Mouse (Mus musculus) erythroblast, embryonic 14.5 days (primary cell): ENCODE measurements at regions not wholly inside any gene's neighbourhood (a gene's known extent, or its start where the extent isn't known, plus 50 kb on each side); places are given as distances from the start of the nearest gene placed in this dataset.

ENCODE experiments used
- H3K27me3 ChIP-seq: 2 replicates; pipeline ENCODE4 v1.6.1; 2012; ENCODE audit warnings: inconsistent platforms; ENCODE audit not compliant: control insufficient read depth
- H3K36me3 ChIP-seq: 2 replicates; pipeline ENCODE4 v1.6.1; 2012; ENCODE audit warnings: mild to moderate bottlenecking, inconsistent platforms; ENCODE audit not compliant: control insufficient read depth
- H3K4me1 ChIP-seq: 2 replicates; pipeline ENCODE4 v1.6.1; 2012; ENCODE audit warnings: inconsistent platforms; ENCODE audit not compliant: control insufficient read depth
- H3K4me3 ChIP-seq: replicated peaks from 2 replicates; pipeline ENCODE3; 2012; ENCODE audit warnings: moderate library complexity, mild to moderate bottlenecking, inconsistent platforms
- H3K9me3 ChIP-seq: 2 replicates; pipeline ENCODE4 v1.6.1; 2012; ENCODE audit warnings: low read length, inconsistent platforms, mixed read lengths; ENCODE audit not compliant: control insufficient read depth
- GATA1 ChIP-seq: IDR thresholded peaks from 2 replicates; pipeline ENCODE4 v1.6.1; 2012; ENCODE audit warnings: low read length, inconsistent platforms, mixed read lengths
- TAL1 ChIP-seq: IDR thresholded peaks from 3 replicates; pipeline ENCODE4 v1.6.1; 2012; ENCODE audit warnings: low read length, inconsistent platforms, mixed read lengths

GRCm38 (mm10) chr2:178989291-178989690, 452.9 kb upstream of the Cdh4 start:
- H3K4me3 ChIP-seq, result no peak overlapping the region
- H3K4me1 ChIP-seq, result no peaks in the 10 kb centered on the region

GRCm38 (mm10) chr2:178989784-178990183, 452.4 kb upstream of the Cdh4 start:
- TF ChIP-seq TAL1, result no peak
- TF ChIP-seq GATA1, result no peak
- Histone ChIP-seq H3K4me3 (no peak overlapping the region), H3K4me1 (no peaks in the 10 kb centered on the region), H3K36me3 (no peaks in the 10 kb centered on the region), H3K9me3 (0 out of 2 replicates have a peak, but pooled peaks cover 3% of the 10 kb centered on the region), H3K27me3 (no peaks in the 10 kb centered on the region)

More at GRCm38 (mm10) chr2:178989291-178989690, 452.9 kb upstream of the Cdh4 start:
- H3K9me3 ChIP-seq, result 0 out of 2 replicates have a peak, but pooled peaks cover 3% of the 10 kb centered on the region
- no peak for TF ChIP-seq TAL1
- no peak for TF ChIP-seq GATA1
- H3K27me3 ChIP-seq, result no peaks in the 10 kb centered on the region
- H3K36me3 ChIP-seq, result no peaks in the 10 kb centered on the region

- TF ChIP-seq TAL1 (no peak), GATA1 (no peak)
- 0 out of 2 replicates have a peak, but pooled peaks cover 3% of the 10 kb centered on the region for H3K9me3 ChIP-seq
- H3K36me3 ChIP-seq, result no peaks in the 10 kb centered on the region
These were observed 451.3 kb upstream of the Cdh4 start for GRCm38 (mm10) chr2:178990959-178991358.

GRCm38 (mm10) chr2:178992334-178993116, 449.7 kb upstream of the Cdh4 start:
- H3K4me3 ChIP-seq, result no peak overlapping the region
- no peaks in the 10 kb centered on the region for H3K4me1 ChIP-seq
- TF ChIP-seq TAL1 (no peak), GATA1 (no peak)
- no peaks in the 10 kb centered on the region for H3K27me3 ChIP-seq
- H3K36me3 ChIP-seq, result no peaks in the 10 kb centered on the region
- H3K9me3 ChIP-seq, result 0 out of 2 replicates have a peak, but pooled peaks cover 3% of the 10 kb centered on the region

More at GRCm38 (mm10) chr2:178990959-178991358, 451.3 kb upstream of the Cdh4 start:
- Histone ChIP-seq H3K27me3 (no peaks in the 10 kb centered on the region), H3K4me1 (no peaks in the 10 kb centered on the region), H3K4me3 (no peak overlapping the region)

GRCm38 (mm10) chr2:178997921-178998320, 444.3 kb upstream of the Cdh4 start:
- Histone ChIP-seq H3K36me3 (no peaks in the 10 kb centered on the region), H3K9me3 (peaks cover 31% of the 10 kb centered on the region), H3K4me3 (no peak overlapping the region), H3K27me3 (no peaks in the 10 kb centered on the region), H3K4me1 (no peaks in the 10 kb centered on the region)
- TF ChIP-seq GATA1 (no peak), TAL1 (no peak)

GRCm38 (mm10) chr2:179000448-179001081, 441.7 kb upstream of the Cdh4 start:
- Histone ChIP-seq H3K36me3 (no peaks in the 10 kb centered on the region), H3K4me1 (no peaks in the 10 kb centered on the region), H3K9me3 (peaks cover 39% of the 10 kb centered on the region), H3K4me3 (no peak overlapping the region), H3K27me3 (no peaks in the 10 kb centered on the region)
- TF ChIP-seq TAL1, result no peak
- no peak for TF ChIP-seq GATA1

- Histone ChIP-seq H3K4me3 (no peak overlapping the region), H3K9me3 (peaks cover 30% of the 10 kb centered on the region), H3K4me1 (no peaks in the 10 kb centered on the region), H3K27me3 (no peaks in the 10 kb centered on the region), H3K36me3 (no peaks in the 10 kb centered on the region)
- no peak for TF ChIP-seq TAL1
- no peak for TF ChIP-seq GATA1
These were observed 434.5 kb upstream of the Cdh4 start for GRCm38 (mm10) chr2:179007766-179008165.

- H3K4me3 ChIP-seq, result no peak overlapping the region
- peaks cover 46% of the 10 kb centered on the region for H3K9me3 ChIP-seq
- H3K36me3 ChIP-seq, result no peaks in the 10 kb centered on the region
- no peaks in the 10 kb centered on the region for H3K27me3 ChIP-seq
- no peak for TF ChIP-seq TAL1
- TF ChIP-seq GATA1, result no peak
- H3K4me1 ChIP-seq, result no peaks in the 10 kb centered on the region
These were observed 428.2 kb upstream of the Cdh4 start for GRCm38 (mm10) chr2:179013891-179014593.

- Histone ChIP-seq H3K27me3 (no peaks in the 10 kb centered on the region), H3K4me3 (no peak overlapping the region), H3K36me3 (no peaks in the 10 kb centered on the region), H3K9me3 (peaks cover 27% of the 10 kb centered on the region), H3K4me1 (no peaks in the 10 kb centered on the region)
- no peak for TF ChIP-seq TAL1
- no peak for TF ChIP-seq GATA1
These were observed 419.5 kb upstream of the Cdh4 start for GRCm38 (mm10) chr2:179022675-179023194.
